Mouse (Mus musculus) limb, embryonic 11.5 days (tissue): ENCODE data around the gene Fam81a. TPM values are rescaled to one million over a fixed set of nuclear protein-coding genes. Genes with fewer than 3 reads are reported as not detected.
A peak's percentile ranks its signal among the peaks of the same experiment; 100 is the strongest.

Experiments used
- ATAC-seq: fragments of 200-750 bp; cut with Nextera tagmentation; 2 replicates; pipeline ENCODE4 v1.8.0; 2017; ENCODE audit warnings: low read depth; ENCODE audit not compliant: insufficient number of reproducible peaks, low FRiP score, low TSS enrichment
- DNase-seq: peaks from one replicate; pipeline ENCODE4 v3.0.0-alpha.2; 2015; ENCODE audit warnings: low spot score
- H3K27ac ChIP-seq: fragments of 300-500 bp; sonication (generic); replicated peaks from 2 replicates; pipeline ENCODE4 v1.5.1; 2014; ENCODE audit warnings: low read depth, mild to moderate bottlenecking, low read length
- H3K27me3 ChIP-seq: fragments of 300-500 bp; sonication (generic); 2 replicates; pipeline ENCODE4 v1.6.1; 2014; ENCODE audit warnings: mild to moderate bottlenecking, low read length, mixed read lengths; ENCODE audit not compliant: control insufficient read depth, insufficient read depth
- H3K36me3 ChIP-seq: fragments of 300-500 bp; sonication (generic); 2 replicates; pipeline ENCODE4 v1.6.1; 2014; ENCODE audit warnings: mild to moderate bottlenecking, low read length, moderate library complexity, mixed read lengths; ENCODE audit not compliant: control insufficient read depth, insufficient read depth
- H3K4me1 ChIP-seq: fragments of 300-500 bp; sonication (generic); 2 replicates; pipeline ENCODE4 v1.6.1; 2014; ENCODE audit warnings: low read length, mixed read lengths; ENCODE audit not compliant: control insufficient read depth, insufficient read depth
- H3K4me2 ChIP-seq: fragments of 300-500 bp; sonication (generic); 2 replicates; pipeline ENCODE4 v1.6.1; 2014; ENCODE audit warnings: low read depth, mild to moderate bottlenecking, moderate library complexity; ENCODE audit not compliant: severe bottlenecking
- H3K4me3 ChIP-seq: fragments of 300-500 bp; sonication (generic); 2 replicates; pipeline ENCODE4 v1.5.1; 2014; ENCODE audit warnings: low read depth, low read length
- H3K9ac ChIP-seq: fragments of 300-500 bp; sonication (generic); 2 replicates; pipeline ENCODE4 v1.6.1; 2014; ENCODE audit warnings: mild to moderate bottlenecking, low read length
- H3K9me3 ChIP-seq: fragments of 300-500 bp; sonication (generic); 2 replicates; pipeline ENCODE4 v1.6.1; 2016; ENCODE audit warnings: low read length; ENCODE audit not compliant: control insufficient read depth
- WGBS: fragments of 180-500 bp; shearing (Covaris S2); extraction: QIAGEN DNeasy Blood & Tissue Kit; methylation state at CpG from one replicate; pipeline ENCODE4 v1.1.7; 2014; 5-methylcytosine and 5-hydroxymethylcytosine counted together
- polyA plus RNA-seq: library from polyadenylated mRNA; unstranded; fragments of >200 nt; fragmentation: Nextera tagmentation; extraction: Ambion mirVana; gene quantifications from 2 replicates; pipeline ENCODE4 v1.2.1, GENCODE M21; 2014

Gene Fam81a
- polyA plus RNA-seq, 1 experiment from 2014 or later: 1.7 TPM

- no peak overlapping the region for H3K4me2 ChIP-seq
- H3K27me3 ChIP-seq: peaks cover 15% of the 10 kb centered on the region
- no peak overlapping the region for H3K4me3 ChIP-seq
- no peak for DNase-seq
- H3K9ac ChIP-seq: no peak overlapping the region
- H3K36me3 ChIP-seq: no peaks in the 10 kb centered on the region
- 81% methylated on average over 4 of the region's 4 CpGs for WGBS
- ATAC-seq: no peak
- no peak overlapping the region for H3K27ac ChIP-seq
- peaks cover 8% of the 10 kb centered on the region; the same call in 1 of the 2 replicates for H3K4me1 ChIP-seq
- no peaks in the 10 kb centered on the region for H3K9me3 ChIP-seq
Measured at GRCm38 (mm10) chr9:70145426-70145825, 3.1 kb upstream of the Fam81a start.

GRCm38 (mm10) chr9:70143326-70143725 is 966 bp upstream of the Fam81a start:
- Histone ChIP-seq H3K4me1 (peaks cover 13% of the 10 kb centered on the region; the same call in 1 of the 2 replicates), H3K9me3 (no peaks in the 10 kb centered on the region), H3K27me3 (peaks cover 15% of the 10 kb centered on the region), H3K27ac (no peak overlapping the region), H3K9ac (no peak overlapping the region), H3K4me3 (no peak overlapping the region), H3K4me2 (no peak overlapping the region), H3K36me3 (no peaks in the 10 kb centered on the region)
- DNase-seq (no peak), ATAC-seq (no peak)
- WGBS: 75% methylated on average over 8 of the region's 8 CpGs

DNA sequence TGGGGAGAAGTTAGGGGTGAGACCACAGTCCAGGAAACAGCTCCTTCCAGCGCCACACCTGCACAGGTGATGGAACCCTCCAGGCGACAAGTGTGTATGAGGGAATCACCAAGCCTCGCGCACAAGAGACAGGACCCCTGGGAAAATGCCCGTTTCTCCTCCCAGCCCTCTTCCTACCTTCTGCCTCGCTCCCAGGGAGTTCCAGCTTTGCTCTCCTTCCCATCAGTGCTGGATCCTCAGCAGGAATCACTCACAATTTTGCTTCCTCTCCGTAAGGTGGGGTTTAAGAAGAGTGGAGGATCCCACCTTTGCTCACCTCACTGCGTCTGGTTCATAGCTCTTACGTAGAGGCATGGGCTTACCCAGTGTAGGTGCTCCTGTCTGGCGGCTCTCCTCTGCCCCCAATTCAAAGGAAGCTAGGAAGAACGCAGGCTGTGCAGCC is 454 bp downstream of the Fam81a start:
- Histone ChIP-seq H3K4me3 (peak overlapping the region; percentile 55), H3K4me1 (peaks cover 13% of the 10 kb centered on the region; the same call in 1 of the 2 replicates), H3K9ac (no peak overlapping the region), H3K4me2 (peak overlapping the region; percentile 97), H3K9me3 (no peaks in the 10 kb centered on the region), H3K27ac (no peak overlapping the region), H3K36me3 (no peaks in the 10 kb centered on the region), H3K27me3 (peaks cover 15% of the 10 kb centered on the region)
- DNase-seq (peak; percentile 31), ATAC-seq (no peak)
- WGBS: 2% methylated on average over 11 of the region's 11 CpGs

GRCm38 (mm10) chr9:70140871-70141796 is 1.2 kb downstream of the Fam81a start:
- H3K4me1 ChIP-seq: peaks cover 13% of the 10 kb centered on the region; the same call in 1 of the 2 replicates
- peaks cover 15% of the 10 kb centered on the region for H3K27me3 ChIP-seq
- under 1% methylated on average over 71 of the region's 87 CpGs for WGBS

GRCm38 (mm10) chr9:70140340-70140739 is 2.0 kb downstream of the Fam81a start:
- WGBS: 61% methylated on average over 4 of the region's 4 CpGs
- H3K4me2 ChIP-seq: peak overlapping the region; percentile 97; the same call in 1 of the 2 replicates
- ATAC-seq (no peak), DNase-seq (no peak)
- H3K36me3 ChIP-seq: no peaks in the 10 kb centered on the region
- H3K9me3 ChIP-seq: no peaks in the 10 kb centered on the region
- peaks cover 15% of the 10 kb centered on the region for H3K27me3 ChIP-seq
- no peak overlapping the region for H3K9ac ChIP-seq
- no peak overlapping the region; the same call in 1 of the 2 replicates for H3K4me3 ChIP-seq
- no peak overlapping the region for H3K27ac ChIP-seq
- H3K4me1 ChIP-seq: peaks cover 13% of the 10 kb centered on the region; the same call in 1 of the 2 replicates

More at GRCm38 (mm10) chr9:70140871-70141796, 1.2 kb downstream of the Fam81a start:
- Histone ChIP-seq H3K4me3 (peak overlapping the region; percentile 55), H3K9me3 (no peaks in the 10 kb centered on the region), H3K27ac (no peak overlapping the region), H3K4me2 (peak overlapping the region; percentile 97), H3K36me3 (no peaks in the 10 kb centered on the region), H3K9ac (peak overlapping the region; percentile 52)
- no peak for ATAC-seq
- DNase-seq: peak; percentile 60

DNA sequence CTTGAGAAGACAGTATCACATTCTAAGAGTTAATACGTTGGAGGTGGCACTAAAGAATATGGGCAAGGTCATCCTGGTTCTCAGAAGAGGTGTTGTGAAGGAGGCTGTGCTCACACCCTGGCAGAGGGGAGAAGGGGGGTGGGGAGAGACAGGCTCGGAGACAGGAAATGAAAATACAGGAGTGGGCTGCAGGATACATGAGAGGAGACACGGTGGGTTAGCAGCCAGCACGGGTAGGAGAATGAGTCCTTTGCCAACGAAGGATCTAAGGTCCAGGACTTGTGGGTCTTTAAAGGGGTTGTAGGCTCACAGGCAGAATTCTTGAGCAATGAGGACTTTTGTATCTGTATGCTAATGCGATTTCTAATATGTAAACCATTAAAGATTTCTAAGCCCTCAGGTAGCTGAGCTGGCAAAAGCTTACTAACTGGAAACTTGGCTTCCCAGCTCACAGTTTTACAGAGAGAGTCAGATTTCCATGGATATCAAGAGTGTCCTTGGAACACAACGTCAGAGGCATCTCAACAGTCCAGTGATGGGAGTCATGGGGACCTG is 3.0 kb downstream of the Fam81a start:
- Histone ChIP-seq H3K36me3 (no peaks in the 10 kb centered on the region), H3K4me1 (peaks cover 13% of the 10 kb centered on the region; the same call in 1 of the 2 replicates), H3K27ac (no peak overlapping the region), H3K4me3 (no peak overlapping the region), H3K27me3 (peaks cover 15% of the 10 kb centered on the region), H3K9me3 (no peaks in the 10 kb centered on the region), H3K4me2 (no peak overlapping the region), H3K9ac (no peak overlapping the region)
- DNase-seq (no peak), ATAC-seq (no peak)
- WGBS: 43% methylated on average over 7 of the region's 7 CpGs

GRCm38 (mm10) chr9:70138511-70138910 is 3.8 kb downstream of the Fam81a start:
- Histone ChIP-seq H3K9ac (no peak overlapping the region), H3K9me3 (no peaks in the 10 kb centered on the region), H3K4me3 (no peak overlapping the region), H3K27ac (no peak overlapping the region), H3K4me1 (peaks cover 13% of the 10 kb centered on the region; the same call in 1 of the 2 replicates), H3K4me2 (no peak overlapping the region), H3K27me3 (peaks cover 15% of the 10 kb centered on the region), H3K36me3 (no peaks in the 10 kb centered on the region)
- DNase-seq (no peak), ATAC-seq (no peak)
- WGBS: 52% methylated on average over 7 of the region's 7 CpGs

DNA sequence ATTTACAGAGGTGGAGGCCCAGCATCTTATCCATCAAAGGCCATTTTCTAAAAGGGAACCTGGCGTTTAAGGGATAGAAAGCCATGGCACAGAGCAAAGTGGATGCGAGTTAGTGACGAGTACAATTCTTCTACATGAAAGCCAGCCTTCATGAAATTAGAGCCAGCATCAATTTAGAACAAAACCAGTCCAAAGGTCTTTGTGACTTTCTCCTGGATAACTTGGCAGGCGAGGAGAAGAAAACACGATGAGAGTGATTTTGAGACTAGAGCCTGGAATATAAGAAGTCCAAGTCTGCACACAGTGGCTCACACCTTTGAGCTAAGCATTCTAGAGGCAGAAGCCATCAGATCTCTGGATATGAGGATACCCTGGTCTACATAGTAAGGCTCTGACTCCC is 4.4 kb downstream of the Fam81a start:
- no peaks in the 10 kb centered on the region for H3K9me3 ChIP-seq
- H3K27ac ChIP-seq: no peak overlapping the region
- H3K36me3 ChIP-seq: no peaks in the 10 kb centered on the region
- no peak overlapping the region for H3K4me2 ChIP-seq
- H3K4me1 ChIP-seq: peaks cover 13% of the 10 kb centered on the region; the same call in 1 of the 2 replicates
- DNase-seq: no peak
- WGBS: 90% methylated on average over 5 of the region's 5 CpGs
- no peak overlapping the region for H3K4me3 ChIP-seq
- ATAC-seq: no peak
- H3K27me3 ChIP-seq: peaks cover 15% of the 10 kb centered on the region
- H3K9ac ChIP-seq: no peak overlapping the region
